Mouse (Mus musculus): ENCODE measurements around the gene Herc1.
A peak's percentile ranks its signal among the peaks of the same experiment; 100 is the strongest.
"Not testable (repeated sequence)": the region's sequence is repeated elsewhere in the genome, so short reads cannot be mapped to it uniquely, and the experiment has no call there.

The Herc1 gene

GRCm38 (mm10) chr9:66349144-66349859 is 948 bp upstream of the Herc1 start:
- no peak for DNase-seq

- no peak for DNase-seq
These were observed 659 bp downstream of the Herc1 start for GRCm38 (mm10) chr9:66350788-66351430.

- no peak for DNase-seq
These were observed 2.5 kb downstream of the Herc1 start for GRCm38 (mm10) chr9:66352704-66353103.

GRCm38 (mm10) chr9:66359135-66359534 is 8.9 kb downstream of the Herc1 start:
- DNase-seq: no peak

- no peak for DNase-seq
These were observed 10.0 kb downstream of the Herc1 start for GRCm38 (mm10) chr9:66360143-66360690.

GRCm38 (mm10) chr9:66368890-66369433 is 18.7 kb downstream of the Herc1 start:
- no peak for DNase-seq

- DNase-seq: no peak
These were observed 20.1 kb downstream of the Herc1 start for GRCm38 (mm10) chr9:66370334-66370733.

- no peak for DNase-seq
These were observed 20.6 kb downstream of the Herc1 start for GRCm38 (mm10) chr9:66370847-66371246.

- DNase-seq: no peak
These were observed 23.2 kb downstream of the Herc1 start for GRCm38 (mm10) chr9:66373432-66373831.

- no peak for DNase-seq
These were observed 24.5 kb downstream of the Herc1 start for GRCm38 (mm10) chr9:66374495-66375478.

- no peak for DNase-seq
These were observed 33.2 kb downstream of the Herc1 start for GRCm38 (mm10) chr9:66383417-66383816.

GRCm38 (mm10) chr9:66390338-66390737 is 40.1 kb downstream of the Herc1 start:
- DNase-seq: not testable (repeated sequence)

GRCm38 (mm10) chr9:66393304-66393703 is 43.1 kb downstream of the Herc1 start:
- no peak for DNase-seq

GRCm38 (mm10) chr9:66423492-66423891 is 73.2 kb downstream of the Herc1 start:
- no peak for DNase-seq

- DNase-seq: no peak
These were observed 89.8 kb downstream of the Herc1 start for GRCm38 (mm10) chr9:66440007-66440406.

GRCm38 (mm10) chr9:66448253-66448652 is 98.0 kb downstream of the Herc1 start:
- no peak for DNase-seq

GRCm38 (mm10) chr9:66465087-66465486 is 114.8 kb downstream of the Herc1 start:
- peak; percentile 61 for DNase-seq

GRCm38 (mm10) chr9:66477785-66478184 is 127.5 kb downstream of the Herc1 start:
- no peak for DNase-seq

GRCm38 (mm10) chr9:66483429-66483828 is 133.2 kb downstream of the Herc1 start:
- DNase-seq: no peak

- no peak for DNase-seq
These were observed 138.5 kb downstream of the Herc1 start for GRCm38 (mm10) chr9:66488786-66489185.

- DNase-seq: no peak
These were observed 142.1 kb downstream of the Herc1 start for GRCm38 (mm10) chr9:66492361-66492760.

GRCm38 (mm10) chr9:66493992-66494391 is 143.7 kb downstream of the Herc1 start:
- no peak for DNase-seq

GRCm38 (mm10) chr9:66501248-66501647 is 151.0 kb downstream of the Herc1 start:
- DNase-seq: no peak
